Mouse (Mus musculus) heart, postnatal 4 days (tissue): Measurements from ENCODE around the gene Mrpl20. TPM values are rescaled to one million over a fixed set of nuclear protein-coding genes. Genes with fewer than 3 reads are reported as not detected.

Experiments used
- DNase-seq: peaks from one replicate; pipeline ENCODE4 v3.0.0; 2021
- microRNA-seq, 2 experiments: library from miRNA; unstranded; fragments of <30 nt; microRNA quantifications; one replicate each; pipeline ENCODE4 v1.2.0; 2021 to 2022
- total RNA-seq, 2 experiments: library from RNA; stranded (reverse); gene quantifications; 2 replicates each; pipeline ENCODE4 v1.2.3; 2021

Mrpl20 gene
- total RNA-seq, 2 experiments from 2014 or later, result 78.1 to 95.5 TPM

GRCm38 (mm10) chr4:155854991-155855390, 52.3 kb downstream of the Mrpl20 start:
- DNase-seq, result no peak

GRCm38 (mm10) chr4:155856071-155856470, 53.4 kb downstream of the Mrpl20 start:
- DNase-seq, result no peak

GRCm38 (mm10) chr4:155856881-155857280, 54.2 kb downstream of the Mrpl20 start:
- DNase-seq, result no peak

- peak; percentile 87 for DNase-seq
Observed at GRCm38 (mm10) chr4:155859318-155859717, 56.6 kb downstream of the Mrpl20 start.

Small RNA genes within 50 kb of the gene (microRNA-seq; reads per million reads assigned to microRNA genes)
- 0 reads per million in 2 experiments for gene Gm27743

Other genes with a start within 250 kb of the Mrpl20 start
- gene Nadk, start 240.5 kb upstream of the Mrpl20 start, total RNA-seq, result 10 to 100 TPM; 33.6 to 36.3 TPM
- 10 to 100 TPM; 15.6 to 16.5 TPM for gene Slc35e2, start 201.5 kb upstream of the Mrpl20 start, total RNA-seq
- gene Cdk11b, start 178.0 kb upstream of the Mrpl20 start, total RNA-seq, result 10 to 100 TPM; 30.1 to 32.3 TPM
- gene Gm10563, start 157.5 kb upstream of the Mrpl20 start, total RNA-seq, result not detected
- 10 to 100 TPM; 32.3 to 33.1 TPM for gene Mmp23, start 149.5 kb upstream of the Mrpl20 start, total RNA-seq
- gene Mib2, start 133.7 kb upstream of the Mrpl20 start, total RNA-seq, result 10 to 100 TPM; 15.9 to 17.7 TPM
- 1 to 10 TPM; 3.5 to 4.7 TPM for gene Fndc10, start 108.5 kb upstream of the Mrpl20 start, total RNA-seq
- gene Ssu72, start 98.1 kb upstream of the Mrpl20 start, total RNA-seq, result 10 to 100 TPM; 60.3 to 64.9 TPM
- gene Tmem240, start 68.1 kb upstream of the Mrpl20 start, total RNA-seq, result under 1 TPM; 0.36 to 0.43 TPM
- gene Atad3a, start 41.8 kb upstream of the Mrpl20 start, total RNA-seq, result 10 to 100 TPM; 82.7 to 89.7 TPM
- 10 to 100 TPM; 11.5 to 12.5 TPM for gene Vwa1, start 28.2 kb upstream of the Mrpl20 start, total RNA-seq
- gene Tmem88b, start 17.0 kb upstream of the Mrpl20 start, total RNA-seq, result 1 to 10 TPM; 4.6 to 4.9 TPM
- not detected for gene Ankrd65, start 12.4 kb upstream of the Mrpl20 start, total RNA-seq
- 10 to 100 TPM; 58.2 to 59.4 TPM for gene Ccnl2, start 9.6 kb downstream of the Mrpl20 start, total RNA-seq
- gene Aurkaip1, start 28.4 kb downstream of the Mrpl20 start, total RNA-seq, result 10 to 100 TPM; 78.9 to 84.2 TPM
- gene Mxra8, start 36.8 kb downstream of the Mrpl20 start, total RNA-seq, result 10 to 100 TPM; 49.4 to 49.5 TPM
- gene Dvl1, start 44.5 kb downstream of the Mrpl20 start, total RNA-seq, result 10 to 100 TPM; 32.8 to 33.2 TPM
- under 1 TPM; 0.14 to 0.20 TPM for gene Tas1r3, start 60.5 kb downstream of the Mrpl20 start, total RNA-seq
- 10 to 100 TPM in 1 of 2 experiments, 1 to 10 TPM in 1; 6.6 to 11.2 TPM for gene Cptp, start 66.6 kb downstream of the Mrpl20 start, total RNA-seq
- gene Ints11, start 66.7 kb downstream of the Mrpl20 start, total RNA-seq, result 10 to 100 TPM; 16.0 to 19.2 TPM
- 10 to 100 TPM; 18.3 to 23.1 TPM for gene Pusl1, start 88.9 kb downstream of the Mrpl20 start, total RNA-seq
- gene Acap3, start 88.9 kb downstream of the Mrpl20 start, total RNA-seq, result 10 to 100 TPM; 16.9 to 21.4 TPM
- gene Ube2j2, start 141.0 kb downstream of the Mrpl20 start, total RNA-seq, result 10 to 100 TPM; 72.4 to 81.4 TPM
- gene C1qtnf12, start 159.4 kb downstream of the Mrpl20 start, total RNA-seq, result 10 to 100 TPM; 14.7 to 15.2 TPM
- 1 to 10 TPM; 4.1 to 4.5 TPM for gene B3galt6, start 189.8 kb downstream of the Mrpl20 start, total RNA-seq
- gene Sdf4, start 190.0 kb downstream of the Mrpl20 start, total RNA-seq, result 100 to 1,000 TPM; 107 to 109 TPM
- under 1 TPM; 0.34 to 0.62 TPM for gene Tnfrsf4, start 211.0 kb downstream of the Mrpl20 start, total RNA-seq
- gene Tnfrsf18, start 223.3 kb downstream of the Mrpl20 start, total RNA-seq, result under 1 TPM in 1 of 2 experiments, not detected in 1; 0.29 TPM